Mouse (Mus musculus): Measurements from ENCODE around the gene Ern1.

DNA sequence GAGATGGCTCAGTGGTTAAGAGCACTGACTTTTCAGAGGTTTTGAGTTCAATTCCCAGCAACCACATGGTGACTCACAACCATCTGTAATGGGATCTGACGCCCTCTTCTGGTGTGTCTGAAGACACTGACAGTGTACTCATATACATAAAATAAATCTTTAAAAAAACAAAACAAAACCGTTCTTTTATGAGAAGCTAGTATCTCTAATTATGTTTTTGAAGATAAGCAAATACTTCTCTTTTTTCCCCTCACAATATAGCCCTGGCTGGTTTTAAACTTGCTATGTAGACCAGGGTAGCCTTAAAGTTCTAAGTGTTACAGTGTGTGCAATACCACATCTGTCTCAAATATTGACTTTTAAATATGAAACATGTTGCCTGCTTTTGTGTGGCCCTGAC is 76.5 kb downstream of the Ern1 start:
- TF ChIP-seq CTCF (IDR thresholded peaks at IDR 0.05; ENCODE audit: low read depth, low read length) (no peak), POLR2A (IDR thresholded peaks at IDR 0.05; ENCODE audit: extremely low read depth, insufficient read depth, low read length) (no peak)

All from liver, adult 2 months (tissue).